Mouse (Mus musculus) intestine, postnatal 0 days (tissue): ENCODE measurements around the gene Gm4756. TPM values are rescaled to one million over a fixed set of nuclear protein-coding genes. Genes with fewer than 3 reads are reported as not detected.
A peak's percentile ranks its signal among the peaks of the same experiment; 100 is the strongest.

ENCODE experiments used
- ATAC-seq: fragments of 200-750 bp; cut with Nextera tagmentation; 2 replicates; pipeline ENCODE4 v1.8.0; 2017; ENCODE audit warnings: mild to moderate bottlenecking, moderate TSS enrichment, moderate library complexity
- H3K27ac ChIP-seq: fragments of 300-500 bp; sonication (generic); 2 replicates; pipeline ENCODE4 v1.5.1; 2014; ENCODE audit warnings: mild to moderate bottlenecking, low read depth, low read length, moderate library complexity
- H3K27me3 ChIP-seq: fragments of 300-500 bp; sonication (generic); replicated peaks from 2 replicates; pipeline ENCODE4 v1.6.1; 2014; ENCODE audit warnings: low read length, mixed read lengths; ENCODE audit not compliant: control insufficient read depth, insufficient read depth
- H3K36me3 ChIP-seq: fragments of 300-500 bp; sonication (generic); 2 replicates; pipeline ENCODE4 v1.6.1; 2014; ENCODE audit warnings: mild to moderate bottlenecking, moderate library complexity; ENCODE audit not compliant: control insufficient read depth, insufficient read depth
- H3K4me1 ChIP-seq: fragments of 300-500 bp; sonication (generic); replicated peaks from 2 replicates; pipeline ENCODE4 v1.6.1; 2014; ENCODE audit warnings: antibody characterized with exemption, low read length, mixed read lengths; ENCODE audit not compliant: control insufficient read depth, insufficient read depth
- H3K4me2 ChIP-seq: fragments of 300-500 bp; sonication (generic); replicated peaks from 2 replicates; pipeline ENCODE4 v1.6.1; 2014; ENCODE audit warnings: low read depth, mild to moderate bottlenecking, moderate library complexity
- H3K4me3 ChIP-seq: fragments of 300-500 bp; sonication (generic); 2 replicates; pipeline ENCODE4 v1.5.1; 2014; ENCODE audit warnings: low read depth, low read length
- H3K9ac ChIP-seq: fragments of 300-500 bp; sonication (generic); 2 replicates; pipeline ENCODE4 v1.6.1; 2014; ENCODE audit warnings: mild to moderate bottlenecking, low read depth, low read length
- H3K9me3 ChIP-seq: fragments of 300-500 bp; sonication (generic); 2 replicates; pipeline ENCODE4 v1.6.1; 2016; ENCODE audit warnings: mixed run types; ENCODE audit not compliant: control insufficient read depth
- CTCF ChIP-seq: sonication (generic); IDR thresholded peaks from 2 replicates; pipeline ENCODE4 v1.5.1; 2016; ENCODE audit warnings: low read depth, mild to moderate bottlenecking, control low read depth, antibody characterized with exemption, moderate library complexity
- WGBS: fragments of 180-500 bp; shearing (Covaris S2); extraction: QIAGEN DNeasy Blood & Tissue Kit; methylation state at CpG from one replicate; pipeline ENCODE4 v1.1.7; 2014; 5-methylcytosine and 5-hydroxymethylcytosine counted together
- polyA plus RNA-seq: library from polyadenylated mRNA; unstranded; fragments of >200 nt; fragmentation: Nextera tagmentation; extraction: Ambion mirVana; gene quantifications from 2 replicates; pipeline ENCODE4 v1.2.1, GENCODE M21; 2015

The Gm4756 gene
- polyA plus RNA-seq, 1 experiment from 2014 or later = not detected

- no peak overlapping the region for H3K9ac ChIP-seq
- no peak overlapping the region for H3K27ac ChIP-seq
These were observed 113.9 kb downstream of the Gm4756 start for GRCm38 (mm10) chr12:72535599-72535998.

GRCm38 (mm10) chr12:72533986-72534385 lies 115.5 kb downstream of the Gm4756 start:
- TF ChIP-seq CTCF = no peak
- Histone ChIP-seq H3K36me3 (no peaks in the 10 kb centered on the region), H3K27me3 (no peaks in the 10 kb centered on the region), H3K4me1 (no peaks in the 10 kb centered on the region), H3K4me3 (no peak overlapping the region), H3K9ac (no peak overlapping the region), H3K4me2 (no peak overlapping the region), H3K9me3 (no peaks in the 10 kb centered on the region), H3K27ac (no peak overlapping the region)
- no peak for ATAC-seq
- WGBS = 84% methylated on average over 6 of the region's 6 CpGs

More at GRCm38 (mm10) chr12:72535599-72535998, 113.9 kb downstream of the Gm4756 start:
- WGBS = 37% methylated on average over 3 of the region's 3 CpGs
- Histone ChIP-seq H3K4me3 (peak overlapping the region; percentile 67), H3K27me3 (no peaks in the 10 kb centered on the region), H3K9me3 (no peaks in the 10 kb centered on the region), H3K36me3 (no peaks in the 10 kb centered on the region), H3K4me2 (peak overlapping the region; percentile 78), H3K4me1 (no peaks in the 10 kb centered on the region)
- no peak for TF ChIP-seq CTCF
- no peak for ATAC-seq

GRCm38 (mm10) chr12:72532303-72532702 lies 117.2 kb downstream of the Gm4756 start:
- Histone ChIP-seq H3K4me2 (no peak overlapping the region), H3K27ac (no peak overlapping the region), H3K9ac (no peak overlapping the region), H3K4me1 (no peaks in the 10 kb centered on the region), H3K36me3 (no peaks in the 10 kb centered on the region), H3K9me3 (no peaks in the 10 kb centered on the region), H3K4me3 (no peak overlapping the region), H3K27me3 (no peaks in the 10 kb centered on the region)
- ATAC-seq = no peak
- no peak for TF ChIP-seq CTCF
- 81% methylated on average over 7 of the region's 7 CpGs for WGBS

Other genes with a start within 250 kb of the Gm4756 start
- 55.0 and 57.3 TPM in 2 replicates for gene Rtn1, start 240.6 kb downstream of the Gm4756 start, polyA plus RNA-seq
- gene Lrrc9, start 207.8 kb downstream of the Gm4756 start, polyA plus RNA-seq = 0.05 and 0.14 TPM in 2 replicates
- 2.8 and 2.9 TPM in 2 replicates for gene Pcnx4, start 113.3 kb downstream of the Gm4756 start, polyA plus RNA-seq
- gene Dhrs7, start 15.2 kb upstream of the Gm4756 start, polyA plus RNA-seq = 75.4 and 79.3 TPM in 2 replicates
- gene Ppm1a, start 107.8 kb upstream of the Gm4756 start, polyA plus RNA-seq = 73.1 and 73.8 TPM in 2 replicates